Mouse (Mus musculus) C2C12 (cell line): ENCODE results near the gene Igf1.

ENCODE experiments used
- CEBPB ChIP-seq: IDR thresholded peaks from one replicate; pipeline ENCODE4 v1.6.1; 2011; ENCODE audit warnings: low read depth, mild to moderate bottlenecking, control low read depth, moderate library complexity
- CTCF ChIP-seq: IDR thresholded peaks from one replicate; pipeline ENCODE4 v1.5.1; 2011; ENCODE audit not compliant: control insufficient read depth, insufficient read depth, insufficient read length
- MAX ChIP-seq: IDR thresholded peaks from one replicate; pipeline ENCODE4 v1.6.1; 2011; ENCODE audit warnings: mild to moderate bottlenecking, control low read depth
- MYOD1 ChIP-seq: IDR thresholded peaks from one replicate; pipeline ENCODE4 v1.6.1; 2011; ENCODE audit warnings: low read depth; ENCODE audit not compliant: control insufficient read depth, insufficient read length
- USF1 ChIP-seq: IDR thresholded peaks from one replicate; pipeline ENCODE4 v1.6.1; 2011; ENCODE audit warnings: low read depth, mild to moderate bottlenecking, control low read depth, moderate library complexity

DNA sequence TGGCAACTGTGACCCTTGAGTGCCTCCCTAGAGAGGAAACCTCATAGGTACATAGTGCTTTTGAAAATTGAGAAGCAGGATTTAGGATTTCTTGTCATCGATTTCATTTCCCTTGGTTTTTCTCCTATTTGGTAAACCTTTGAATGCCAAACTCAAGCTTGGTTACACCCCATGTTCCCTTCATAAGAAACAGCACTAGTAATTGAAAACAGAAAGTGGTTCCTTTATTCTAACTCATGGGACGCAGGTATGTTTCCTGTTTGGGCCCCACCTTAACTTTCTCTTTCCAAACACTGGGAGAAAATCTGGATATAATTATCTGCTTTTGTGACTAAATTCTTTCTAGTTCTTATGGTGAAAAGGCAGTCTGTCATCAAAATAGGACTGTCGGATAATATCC is 40.8 kb downstream of the Igf1 start:
- TF ChIP-seq CTCF (no peak), CEBPB (no peak), USF1 (no peak), MAX (no peak), MYOD1 (no peak)
